Mouse (Mus musculus): ENCODE results near the gene Emc6. TPM values are rescaled to one million over a fixed set of nuclear protein-coding genes. Genes with fewer than 3 reads are reported as not detected.

Gene Emc6
- total and polyA plus RNA-seq, 2 experiments, result 63.8 to 80.9 TPM

DNA sequence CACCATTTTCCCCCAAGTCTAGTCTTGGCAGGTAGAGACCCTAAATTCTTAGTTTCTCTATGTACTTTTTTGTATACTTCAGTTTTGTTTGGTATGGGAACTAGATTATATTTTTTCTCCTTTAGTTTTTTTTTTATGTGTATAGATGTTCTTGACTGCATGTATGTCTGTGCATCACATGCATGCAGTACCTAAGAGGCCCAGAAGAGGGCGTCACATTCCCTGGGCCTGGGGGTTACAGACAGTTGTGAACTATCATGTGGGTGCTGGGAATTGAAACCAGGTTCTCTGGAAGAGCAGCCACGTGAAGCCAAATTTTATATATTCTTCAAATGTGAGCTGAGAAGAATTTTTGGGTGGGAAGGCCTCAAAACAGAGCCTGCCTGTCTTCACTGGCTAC lies 42.8 kb upstream of the Emc6 start:
- H3K79me2 ChIP-seq (ENCODE audit: control insufficient read depth, insufficient read depth, low read length), result no peaks in the 10 kb centered on the region
- H3K4me1 ChIP-seq (ENCODE audit: control insufficient read depth, insufficient read depth, low read length), result peaks cover 3% of the 10 kb centered on the region; the same call in 1 of the 2 replicates
- WGBS, result 67% methylated on average over 2 of the region's 2 CpGs
- no peak overlapping the region for H3K4me3 ChIP-seq (ENCODE audit: insufficient read depth, low read depth, low read length)
- no peak overlapping the region for H3K27ac ChIP-seq (replicated peaks; ENCODE audit: insufficient read depth, low read depth, low read length)
- no peak for DNase-seq (ENCODE audit: extremely low read depth, low read depth, low spot score)
- no peaks in the 10 kb centered on the region for H3K27me3 ChIP-seq (ENCODE audit: control insufficient read depth, insufficient read depth, low read length)
- TF ChIP-seq CTCF (IDR thresholded peaks at IDR 0.05; ENCODE audit: low read depth, low read length) (peak; percentile 32; the same call in 1 of the 2 replicates), POLR2A (IDR thresholded peaks at IDR 0.05; ENCODE audit: extremely low read depth, insufficient read depth, low read length) (no peak)
- no peak overlapping the region for H3K9ac ChIP-seq (ENCODE audit: low read depth, low read length)
- peaks cover 59% of the 10 kb centered on the region for H3K36me3 ChIP-seq (ENCODE audit: control insufficient read depth, insufficient read depth, low read length)

DNA sequence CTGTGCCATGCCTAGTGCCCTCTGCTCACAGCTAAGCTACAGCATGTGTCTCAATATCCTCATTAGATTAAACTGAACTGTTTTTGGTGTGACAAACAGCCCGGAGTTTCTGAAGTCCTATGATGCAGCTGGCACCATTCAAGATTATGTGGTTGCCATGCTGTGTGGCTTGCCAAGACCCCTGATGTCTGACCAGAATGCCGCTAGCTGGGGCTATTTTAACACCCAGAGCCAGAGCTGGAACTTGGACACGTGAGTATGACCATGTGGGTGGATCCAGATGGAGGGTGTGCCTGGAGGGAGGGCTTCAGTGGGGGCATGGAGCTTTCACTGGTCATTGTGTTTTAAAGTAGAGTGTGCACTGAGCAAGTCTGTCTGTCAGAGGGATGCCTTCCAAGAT lies 37.1 kb upstream of the Emc6 start:
- Histone ChIP-seq H3K79me2 (ENCODE audit: control insufficient read depth, insufficient read depth, low read length) (no peaks in the 10 kb centered on the region), H3K27ac (replicated peaks; ENCODE audit: insufficient read depth, low read depth, low read length) (no peak overlapping the region), H3K27me3 (ENCODE audit: control insufficient read depth, insufficient read depth, low read length) (no peaks in the 10 kb centered on the region), H3K4me1 (ENCODE audit: control insufficient read depth, insufficient read depth, low read length) (peaks cover 1% of the 10 kb centered on the region; the same call in 1 of the 2 replicates), H3K36me3 (ENCODE audit: control insufficient read depth, insufficient read depth, low read length) (peaks cover 34% of the 10 kb centered on the region), H3K9ac (ENCODE audit: low read depth, low read length) (no peak overlapping the region), H3K4me3 (ENCODE audit: insufficient read depth, low read depth, low read length) (no peak overlapping the region)
- DNase-seq (ENCODE audit: extremely low read depth, low read depth, low spot score), result no peak
- TF ChIP-seq POLR2A (IDR thresholded peaks at IDR 0.05; ENCODE audit: extremely low read depth, insufficient read depth, low read length), result no peak
- TF ChIP-seq CTCF (IDR thresholded peaks at IDR 0.05; ENCODE audit: low read depth, low read length), result no peak
- WGBS, result 84% methylated on average over 3 of the region's 3 CpGs

DNA sequence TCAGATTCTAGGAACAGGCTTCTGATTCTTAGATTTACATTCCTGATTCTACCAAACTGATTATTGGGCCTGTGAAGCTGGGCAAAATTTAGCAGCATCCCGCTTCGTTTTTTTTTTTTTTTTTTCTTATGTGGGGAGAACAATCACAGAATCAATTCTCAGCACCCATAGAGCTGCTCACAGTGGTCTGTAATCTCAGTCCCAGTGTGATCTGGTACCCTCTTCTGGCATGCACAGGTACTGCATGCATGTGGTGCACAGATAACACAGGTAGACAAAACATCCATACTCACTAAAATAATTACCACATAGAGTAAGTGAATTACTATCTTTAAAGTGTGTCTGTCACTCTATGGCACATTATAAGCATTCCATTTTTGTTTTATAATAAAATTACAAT lies 30.8 kb upstream of the Emc6 start:
- H3K9ac ChIP-seq (ENCODE audit: low read depth, low read length), result no peak overlapping the region
- peaks cover 1% of the 10 kb centered on the region; the same call in 1 of the 2 replicates for H3K4me1 ChIP-seq (ENCODE audit: control insufficient read depth, insufficient read depth, low read length)
- WGBS, result 92% methylated on average over 2 of the region's 2 CpGs
- 0 out of 2 replicates have a peak, but pooled peaks cover 3% of the 10 kb centered on the region for H3K79me2 ChIP-seq (ENCODE audit: control insufficient read depth, insufficient read depth, low read length)
- no peak overlapping the region for H3K27ac ChIP-seq (replicated peaks; ENCODE audit: insufficient read depth, low read depth, low read length)
- H3K4me3 ChIP-seq (ENCODE audit: insufficient read depth, low read depth, low read length), result no peak overlapping the region
- TF ChIP-seq POLR2A (IDR thresholded peaks at IDR 0.05; ENCODE audit: extremely low read depth, insufficient read depth, low read length), result no peak
- peak; percentile 27; the same call in 1 of the 2 replicates for TF ChIP-seq CTCF (IDR thresholded peaks at IDR 0.05; ENCODE audit: low read depth, low read length)
- no peaks in the 10 kb centered on the region for H3K27me3 ChIP-seq (ENCODE audit: control insufficient read depth, insufficient read depth, low read length)
- DNase-seq (ENCODE audit: extremely low read depth, low read depth, low spot score), result no peak
- H3K36me3 ChIP-seq (ENCODE audit: control insufficient read depth, insufficient read depth, low read length), result peaks cover 29% of the 10 kb centered on the region

DNA sequence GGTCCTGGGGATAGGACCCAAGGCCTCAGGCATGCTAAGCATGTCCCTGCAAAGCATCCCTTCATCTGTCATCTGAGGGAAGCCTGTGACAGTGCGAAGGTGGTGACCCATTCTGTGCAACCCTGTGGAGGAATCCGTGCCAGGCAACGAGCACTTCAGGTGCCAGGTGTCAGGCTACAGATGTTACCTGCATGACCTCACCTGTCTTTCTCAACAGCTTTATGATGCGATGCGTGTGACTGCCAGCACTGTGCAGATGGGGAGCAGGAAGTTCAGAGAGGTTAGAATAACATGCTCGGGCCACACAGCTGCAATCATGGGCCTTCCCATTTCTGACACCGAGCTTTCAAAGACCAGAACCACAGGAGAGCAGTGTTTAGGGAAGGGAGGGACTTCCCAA lies 28.4 kb upstream of the Emc6 start:
- no peak for TF ChIP-seq POLR2A (IDR thresholded peaks at IDR 0.05; ENCODE audit: extremely low read depth, insufficient read depth, low read length)
- no peak for TF ChIP-seq CTCF (IDR thresholded peaks at IDR 0.05; ENCODE audit: low read depth, low read length)
- H3K9ac ChIP-seq (ENCODE audit: low read depth, low read length), result no peak overlapping the region
- no peaks in the 10 kb centered on the region for H3K27me3 ChIP-seq (ENCODE audit: control insufficient read depth, insufficient read depth, low read length)
- peaks cover 6% of the 10 kb centered on the region; the same call in 1 of the 2 replicates for H3K79me2 ChIP-seq (ENCODE audit: control insufficient read depth, insufficient read depth, low read length)
- no peak overlapping the region for H3K27ac ChIP-seq (replicated peaks; ENCODE audit: insufficient read depth, low read depth, low read length)
- WGBS, result 79% methylated on average over 7 of the region's 7 CpGs
- no peak overlapping the region for H3K4me3 ChIP-seq (ENCODE audit: insufficient read depth, low read depth, low read length)
- H3K4me1 ChIP-seq (ENCODE audit: control insufficient read depth, insufficient read depth, low read length), result peaks cover 10% of the 10 kb centered on the region
- no peak for DNase-seq (ENCODE audit: extremely low read depth, low read depth, low spot score)
- H3K36me3 ChIP-seq (ENCODE audit: control insufficient read depth, insufficient read depth, low read length), result peaks cover 29% of the 10 kb centered on the region

DNA sequence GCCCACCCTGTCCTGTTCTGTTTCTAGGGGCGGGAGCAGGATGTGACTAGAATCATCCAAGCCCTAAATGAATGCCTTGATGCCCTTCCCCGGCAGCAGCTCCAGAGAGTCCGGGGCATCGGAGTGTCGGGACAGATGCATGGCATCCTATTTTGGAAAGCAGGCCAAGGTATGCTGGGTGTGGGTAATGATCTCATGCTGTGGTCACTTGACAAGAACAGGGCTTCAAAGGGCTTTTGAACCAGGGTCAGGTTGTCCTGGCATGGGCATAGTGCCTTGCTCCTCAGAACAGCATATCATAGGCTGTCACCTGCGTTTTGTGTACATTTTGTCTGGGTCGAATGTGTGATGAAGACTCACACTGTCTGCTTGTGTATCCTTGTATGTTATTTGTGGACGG lies 27.1 kb upstream of the Emc6 start:
- H3K36me3 ChIP-seq (ENCODE audit: control insufficient read depth, insufficient read depth, low read length), result peaks cover 29% of the 10 kb centered on the region
- DNase-seq (ENCODE audit: extremely low read depth, low read depth, low spot score), result peak; percentile 50
- TF ChIP-seq CTCF (IDR thresholded peaks at IDR 0.05; ENCODE audit: low read depth, low read length), result no peak
- no peak for TF ChIP-seq POLR2A (IDR thresholded peaks at IDR 0.05; ENCODE audit: extremely low read depth, insufficient read depth, low read length)
- H3K9ac ChIP-seq (ENCODE audit: low read depth, low read length), result no peak overlapping the region
- 80% methylated on average over 8 of the region's 8 CpGs for WGBS
- H3K27ac ChIP-seq (replicated peaks; ENCODE audit: insufficient read depth, low read depth, low read length), result no peak overlapping the region
- H3K79me2 ChIP-seq (ENCODE audit: control insufficient read depth, insufficient read depth, low read length), result peaks cover 6% of the 10 kb centered on the region; the same call in 1 of the 2 replicates
- H3K27me3 ChIP-seq (ENCODE audit: control insufficient read depth, insufficient read depth, low read length), result no peaks in the 10 kb centered on the region
- peaks cover 12% of the 10 kb centered on the region for H3K4me1 ChIP-seq (ENCODE audit: control insufficient read depth, insufficient read depth, low read length)
- no peak overlapping the region for H3K4me3 ChIP-seq (ENCODE audit: insufficient read depth, low read depth, low read length)

DNA sequence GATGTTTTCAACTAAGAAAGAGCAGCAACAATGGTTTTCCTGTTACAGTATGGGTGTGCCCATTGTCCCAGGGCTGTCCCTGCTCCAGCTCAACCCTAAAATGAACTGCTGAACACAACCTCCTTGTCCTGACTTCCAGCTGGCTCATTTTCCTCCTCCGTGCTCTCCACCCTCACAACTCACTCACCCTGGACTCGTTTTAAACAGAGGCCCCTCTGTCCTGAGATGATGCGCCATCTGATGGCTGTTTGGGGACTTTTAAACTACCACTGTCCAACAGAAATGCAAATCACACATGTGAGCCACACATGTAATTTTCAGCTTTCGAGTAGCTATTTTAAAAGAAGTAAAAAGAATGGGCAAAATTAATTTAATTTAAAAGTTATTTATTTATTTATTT lies 24.8 kb upstream of the Emc6 start:
- peak overlapping the region; percentile 45 for H3K27ac ChIP-seq (replicated peaks; ENCODE audit: insufficient read depth, low read depth, low read length)
- TF ChIP-seq CTCF (IDR thresholded peaks at IDR 0.05; ENCODE audit: low read depth, low read length) (no peak), POLR2A (IDR thresholded peaks at IDR 0.05; ENCODE audit: extremely low read depth, insufficient read depth, low read length) (no peak)
- H3K4me3 ChIP-seq (ENCODE audit: insufficient read depth, low read depth, low read length), result no peak overlapping the region
- peaks cover 6% of the 10 kb centered on the region; the same call in 1 of the 2 replicates for H3K79me2 ChIP-seq (ENCODE audit: control insufficient read depth, insufficient read depth, low read length)
- no peak for DNase-seq (ENCODE audit: extremely low read depth, low read depth, low spot score)
- peaks cover 15% of the 10 kb centered on the region; the same call in 1 of the 2 replicates for H3K36me3 ChIP-seq (ENCODE audit: control insufficient read depth, insufficient read depth, low read length)
- 44% methylated on average over 4 of the region's 4 CpGs for WGBS
- H3K9ac ChIP-seq (ENCODE audit: low read depth, low read length), result no peak overlapping the region; the same call in 1 of the 2 replicates
- peaks cover 12% of the 10 kb centered on the region for H3K4me1 ChIP-seq (ENCODE audit: control insufficient read depth, insufficient read depth, low read length)
- H3K27me3 ChIP-seq (ENCODE audit: control insufficient read depth, insufficient read depth, low read length), result no peaks in the 10 kb centered on the region

Data from liver, adult 2 months (tissue).